Mouse (Mus musculus) forebrain, embryonic 10.5 days (tissue): ENCODE measurements around the gene Spg20. TPM values are rescaled to one million over a fixed set of nuclear protein-coding genes. Genes with fewer than 3 reads are reported as not detected.

Source experiments
- DNase-seq: peaks from one replicate; pipeline ENCODE4 v3.0.0-alpha.2; 2017; ENCODE audit warnings: low spot score; ENCODE audit errors: extremely low spot score
- H3K27ac ChIP-seq: fragments of 300-500 bp; sonication (generic); 2 replicates; pipeline ENCODE4 v1.5.1; 2016; ENCODE audit warnings: mild to moderate bottlenecking
- H3K27me3 ChIP-seq: fragments of 300-500 bp; sonication (generic); 2 replicates; pipeline ENCODE4 v1.6.1; 2016; ENCODE audit warnings: mild to moderate bottlenecking; ENCODE audit not compliant: poor library complexity, severe bottlenecking
- H3K36me3 ChIP-seq: fragments of 300-500 bp; sonication (generic); replicated peaks from 2 replicates; pipeline ENCODE4 v1.6.1; 2016; ENCODE audit warnings: mild to moderate bottlenecking, moderate library complexity
- H3K4me1 ChIP-seq: fragments of 300-500 bp; sonication (generic); 2 replicates; pipeline ENCODE4 v1.6.1; 2016
- H3K4me3 ChIP-seq: fragments of 300-500 bp; sonication (generic); 2 replicates; pipeline ENCODE4 v1.5.1; 2016; ENCODE audit warnings: mild to moderate bottlenecking, moderate library complexity
- H3K9me3 ChIP-seq: fragments of 300-500 bp; sonication (generic); 2 replicates; pipeline ENCODE4 v1.6.1; 2016; ENCODE audit warnings: mild to moderate bottlenecking, moderate library complexity
- WGBS: fragments of 180-500 bp; shearing (Covaris S2); methylation state at CpG from one replicate; pipeline ENCODE4 v1.1.7; 2016; 5-methylcytosine and 5-hydroxymethylcytosine counted together
- polyA plus RNA-seq: library from polyadenylated mRNA; unstranded; fragments of >200 nt; fragmentation: Nextera tagmentation; extraction: Ambion mirVana; gene quantifications from 2 replicates; pipeline ENCODE4 v1.2.1, GENCODE M21; 2016

The Spg20 gene
- polyA plus RNA-seq, 1 experiment from 2014 or later = 56.6 TPM

DNA sequence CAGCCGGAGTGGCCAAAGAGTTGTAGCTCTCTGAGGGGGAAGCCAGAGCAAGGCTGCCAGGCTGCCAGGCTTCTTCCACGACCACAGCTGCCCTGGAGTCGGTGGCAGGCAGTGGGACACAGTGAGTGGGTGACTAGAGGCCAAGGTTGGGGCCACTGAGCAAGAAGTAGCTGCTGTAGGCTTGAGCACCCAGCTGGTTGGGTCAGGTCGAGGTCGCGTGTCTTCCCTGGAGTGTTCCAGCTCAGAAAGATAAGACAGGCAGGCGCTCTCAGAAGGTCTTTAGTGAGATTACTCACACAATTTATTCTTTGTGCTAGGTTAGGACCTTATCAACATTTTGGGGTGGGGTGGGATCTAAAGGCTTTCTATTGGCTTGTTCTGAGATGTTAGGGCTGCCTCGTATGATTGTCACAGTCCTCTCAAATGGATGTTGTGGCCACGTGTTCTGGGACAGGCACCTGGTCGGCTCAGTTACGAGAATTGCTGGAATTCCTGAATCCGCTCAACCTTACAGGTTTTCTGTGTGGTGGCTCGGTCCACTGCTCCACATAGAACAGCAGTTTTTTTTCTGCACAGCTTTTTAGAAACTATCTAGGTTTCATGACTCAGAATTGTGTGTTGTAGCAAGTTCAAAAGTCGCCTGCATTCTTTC, 6.4 kb upstream of the Spg20 start:
- no peak for DNase-seq
- 92% methylated on average over 14 of the region's 14 CpGs for WGBS
- H3K4me3 ChIP-seq = no peak overlapping the region

DNA sequence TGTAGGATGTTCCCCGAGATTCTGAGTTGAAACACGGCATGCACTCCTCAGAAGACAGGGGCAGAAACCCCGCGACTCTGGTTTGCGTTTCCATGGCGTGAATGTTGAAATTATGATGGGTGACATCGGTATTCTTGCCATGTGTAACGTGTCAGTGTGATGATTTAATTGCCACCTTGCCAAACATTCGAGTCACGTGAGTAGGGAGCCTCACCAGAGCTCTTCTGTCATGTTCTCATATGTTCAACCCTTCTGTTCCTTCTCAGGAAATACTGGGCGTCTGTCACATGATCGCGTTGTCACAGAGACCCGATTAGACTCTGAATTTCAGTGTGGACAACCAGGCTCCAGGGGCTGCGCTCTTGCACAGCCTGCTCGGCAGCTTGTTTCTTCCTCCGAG, 5.9 kb upstream of the Spg20 start:
- H3K4me1 ChIP-seq = no peaks in the 10 kb centered on the region
- DNase-seq = no peak
- H3K27ac ChIP-seq = no peak overlapping the region
- H3K36me3 ChIP-seq = no peaks in the 10 kb centered on the region
- H3K4me3 ChIP-seq = no peak overlapping the region
- 94% methylated on average over 17 of the region's 17 CpGs for WGBS
- H3K9me3 ChIP-seq = no peaks in the 10 kb centered on the region
- no peaks in the 10 kb centered on the region for H3K27me3 ChIP-seq

More for the DNA sequence above, 6.4 kb upstream of the Spg20 start:
- Histone ChIP-seq H3K9me3 (no peaks in the 10 kb centered on the region), H3K27me3 (no peaks in the 10 kb centered on the region), H3K27ac (no peak overlapping the region), H3K36me3 (no peaks in the 10 kb centered on the region), H3K4me1 (no peaks in the 10 kb centered on the region)

DNA sequence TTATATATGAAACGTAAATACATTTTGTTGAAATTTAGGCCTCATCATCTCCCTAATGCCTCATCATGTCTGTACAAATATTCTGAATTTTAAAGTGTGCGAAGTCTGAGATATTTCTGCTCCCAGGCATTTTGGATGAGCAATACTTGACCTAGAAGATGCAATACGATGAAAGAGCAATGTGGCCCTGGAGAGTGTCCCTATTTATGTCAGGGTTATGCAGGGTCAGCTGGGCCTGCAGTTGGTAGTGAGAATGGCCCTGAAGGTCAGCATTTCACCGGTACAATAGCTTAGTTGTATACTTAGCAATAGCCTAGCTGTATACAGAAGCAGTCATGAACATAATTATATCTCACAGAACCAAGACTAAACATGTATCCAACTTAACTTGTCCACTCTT, 2.8 kb upstream of the Spg20 start:
- Histone ChIP-seq H3K27me3 (no peaks in the 10 kb centered on the region), H3K4me1 (peaks cover 18% of the 10 kb centered on the region), H3K36me3 (no peaks in the 10 kb centered on the region), H3K4me3 (no peak overlapping the region), H3K9me3 (no peaks in the 10 kb centered on the region), H3K27ac (no peak overlapping the region)
- DNase-seq = no peak
- WGBS = 87% methylated on average over 4 of the region's 4 CpGs

DNA sequence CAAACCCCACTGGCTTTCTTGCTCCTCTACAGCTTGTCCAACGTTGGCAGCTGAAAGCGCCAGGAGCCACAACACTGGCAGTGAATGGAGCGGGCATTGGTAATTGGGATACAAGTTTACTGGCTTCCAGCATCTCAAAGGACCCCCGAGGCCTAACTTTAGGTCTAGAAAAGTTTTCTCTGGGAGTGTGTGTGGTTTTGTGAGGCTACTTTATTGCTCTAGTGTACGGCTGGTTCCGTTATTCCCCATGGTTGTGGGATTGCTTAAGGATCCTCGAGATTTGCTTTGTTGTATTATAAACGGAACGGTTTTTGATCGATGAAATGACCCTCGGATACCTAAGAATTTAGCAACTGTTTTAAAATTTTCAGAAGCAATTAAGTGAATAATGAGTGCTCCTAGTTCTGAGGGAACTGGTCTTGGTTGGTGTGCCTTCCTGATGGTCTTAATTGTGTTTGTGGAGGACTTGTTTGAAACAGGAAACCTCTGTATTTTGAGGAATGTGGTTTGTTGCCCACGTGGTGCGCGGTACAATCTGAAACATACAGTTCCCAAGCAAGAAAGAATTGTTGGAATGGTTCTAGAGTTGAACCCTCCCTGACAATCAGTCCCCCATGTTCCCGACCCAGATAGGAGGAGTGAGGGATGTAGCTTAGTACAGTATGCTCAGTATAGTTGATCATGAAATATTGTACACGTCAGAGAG, 955 bp downstream of the Spg20 start:
- 57% methylated on average over 16 of the region's 16 CpGs for WGBS
- DNase-seq = no peak
- Histone ChIP-seq H3K36me3 (peaks cover 16% of the 10 kb centered on the region), H3K27me3 (no peaks in the 10 kb centered on the region), H3K27ac (peak overlapping the region; percentile 95), H3K4me1 (peaks cover 25% of the 10 kb centered on the region), H3K4me3 (peak overlapping the region; percentile 62), H3K9me3 (peaks cover 5% of the 10 kb centered on the region; the same call in 1 of the 2 replicates)

DNA sequence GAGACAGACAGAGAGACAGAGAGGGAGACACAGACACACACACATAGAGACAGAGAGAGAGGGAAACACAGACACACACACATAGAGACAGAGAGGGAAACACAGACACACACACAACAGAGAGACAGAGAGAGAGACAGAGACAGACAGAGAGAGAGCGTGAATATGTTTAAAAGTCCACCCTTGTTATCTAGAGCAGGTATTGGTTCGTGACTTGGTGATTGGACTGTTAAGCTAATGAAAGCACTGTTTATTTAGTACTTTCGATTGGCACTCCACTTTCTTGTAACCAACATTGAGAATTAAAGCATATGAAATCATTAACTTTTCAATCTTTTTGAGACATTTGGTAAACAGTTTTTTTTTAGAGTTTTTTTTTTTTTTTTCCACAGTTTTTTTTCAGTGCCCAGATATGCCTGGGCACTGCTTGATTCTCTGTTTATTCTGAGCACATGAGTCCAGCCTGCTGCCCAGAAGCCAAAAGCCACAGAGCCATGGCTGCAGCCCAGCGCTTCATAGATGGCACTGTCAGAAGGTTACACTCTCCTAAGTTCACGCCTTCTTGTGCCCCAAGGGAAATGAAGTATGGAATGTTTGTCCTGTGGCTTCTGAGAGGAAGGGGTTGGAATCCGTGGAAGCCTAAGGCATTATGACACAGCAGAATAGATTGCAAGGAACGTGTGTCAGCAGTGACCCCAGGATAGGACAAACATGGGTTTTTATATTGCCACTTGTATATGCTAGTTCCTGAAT, 2.6 kb downstream of the Spg20 start:
- peaks cover 5% of the 10 kb centered on the region; the same call in 1 of the 2 replicates for H3K9me3 ChIP-seq
- H3K36me3 ChIP-seq = peaks cover 32% of the 10 kb centered on the region
- no peak overlapping the region for H3K27ac ChIP-seq
- 73% methylated on average over 7 of the region's 7 CpGs for WGBS
- no peak overlapping the region for H3K4me3 ChIP-seq
- H3K4me1 ChIP-seq = peaks cover 25% of the 10 kb centered on the region
- DNase-seq = no peak
- no peaks in the 10 kb centered on the region for H3K27me3 ChIP-seq

DNA sequence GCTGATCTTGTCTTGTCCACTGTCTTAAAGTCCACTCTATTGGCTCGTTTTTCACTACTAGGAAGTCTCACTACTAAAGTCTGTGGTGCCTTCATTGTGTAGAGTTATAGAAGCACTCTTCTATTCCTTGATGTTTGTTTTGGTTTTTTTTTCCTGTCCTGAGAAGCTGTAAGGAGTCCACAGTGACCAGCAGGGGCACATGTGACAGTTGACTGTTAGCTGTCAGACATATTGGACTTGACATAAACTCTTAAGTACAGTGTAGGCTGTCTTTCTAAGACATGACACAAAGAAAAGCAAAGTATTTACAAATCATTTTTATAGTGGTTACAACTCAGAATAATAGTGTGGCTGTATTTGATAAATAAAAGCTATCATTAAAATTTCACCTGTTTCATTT, 3.2 kb downstream of the Spg20 start:
- Histone ChIP-seq H3K4me1 (peaks cover 25% of the 10 kb centered on the region), H3K9me3 (peaks cover 5% of the 10 kb centered on the region; the same call in 1 of the 2 replicates), H3K27ac (no peak overlapping the region), H3K36me3 (peaks cover 38% of the 10 kb centered on the region), H3K4me3 (no peak overlapping the region), H3K27me3 (no peaks in the 10 kb centered on the region)
- 73% methylated on average over 1 of the region's 1 CpGs for WGBS
- no peak for DNase-seq

DNA sequence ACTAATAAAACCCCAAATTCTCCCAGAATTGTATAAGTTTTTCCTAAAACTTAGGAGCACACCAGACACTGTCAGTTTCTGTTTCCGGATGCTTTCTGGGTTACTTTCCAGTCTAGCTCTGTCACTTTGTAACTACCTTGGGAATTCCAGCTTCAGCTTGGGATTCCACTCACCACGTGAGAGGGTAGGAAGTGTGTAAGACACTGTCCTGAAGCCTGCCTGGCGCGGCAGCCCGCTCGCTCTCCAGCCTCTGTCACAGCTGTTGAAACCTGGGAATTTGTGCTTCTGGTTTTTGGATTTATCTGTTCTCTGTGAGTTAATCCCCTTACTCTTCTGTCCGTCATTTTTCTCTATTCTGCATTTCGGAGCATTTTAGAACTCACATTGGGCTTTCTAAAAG, 4.1 kb downstream of the Spg20 start:
- WGBS = 89% methylated on average over 8 of the region's 8 CpGs
- Histone ChIP-seq H3K4me3 (no peak overlapping the region), H3K4me1 (peaks cover 25% of the 10 kb centered on the region), H3K9me3 (peaks cover 5% of the 10 kb centered on the region; the same call in 1 of the 2 replicates), H3K27me3 (no peaks in the 10 kb centered on the region), H3K36me3 (peaks cover 47% of the 10 kb centered on the region), H3K27ac (no peak overlapping the region)
- no peak for DNase-seq

DNA sequence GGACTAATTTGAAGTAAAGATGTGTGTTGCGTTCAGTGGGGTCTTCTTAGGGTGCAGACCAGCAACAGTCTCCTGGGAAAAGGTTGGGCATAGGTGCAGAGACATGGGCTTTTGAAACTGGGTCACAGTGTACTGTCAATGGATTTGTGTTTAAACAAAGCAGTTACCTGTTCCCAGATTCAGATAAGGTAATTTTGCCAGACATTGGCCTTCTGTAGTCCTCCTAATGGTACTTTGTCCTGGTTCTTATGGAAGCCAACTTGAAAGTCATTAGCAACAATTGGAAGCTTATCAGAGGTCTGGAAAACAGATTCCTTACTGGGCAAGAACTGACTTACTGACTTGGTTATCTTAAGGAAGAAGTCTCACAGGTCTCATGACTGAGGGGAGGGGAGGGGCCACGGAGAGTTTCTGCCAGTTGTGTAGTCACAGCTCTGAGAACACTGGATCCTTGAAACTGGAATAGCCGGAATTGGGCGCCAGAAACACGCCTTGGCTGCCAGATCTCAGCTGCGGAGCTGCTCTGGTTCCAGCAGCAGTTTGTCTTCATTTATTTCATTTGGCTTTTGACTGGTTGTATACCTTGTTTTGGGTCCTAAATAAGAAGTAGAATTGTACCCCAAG, 7.5 kb downstream of the Spg20 start:
- Histone ChIP-seq H3K4me1 (peaks cover 5% of the 10 kb centered on the region; the same call in 1 of the 2 replicates), H3K4me3 (no peak overlapping the region), H3K27ac (no peak overlapping the region), H3K9me3 (peaks cover 5% of the 10 kb centered on the region; the same call in 1 of the 2 replicates), H3K27me3 (no peaks in the 10 kb centered on the region), H3K36me3 (peaks cover 81% of the 10 kb centered on the region)
- no peak for DNase-seq
- 93% methylated on average over 6 of the region's 6 CpGs for WGBS

DNA sequence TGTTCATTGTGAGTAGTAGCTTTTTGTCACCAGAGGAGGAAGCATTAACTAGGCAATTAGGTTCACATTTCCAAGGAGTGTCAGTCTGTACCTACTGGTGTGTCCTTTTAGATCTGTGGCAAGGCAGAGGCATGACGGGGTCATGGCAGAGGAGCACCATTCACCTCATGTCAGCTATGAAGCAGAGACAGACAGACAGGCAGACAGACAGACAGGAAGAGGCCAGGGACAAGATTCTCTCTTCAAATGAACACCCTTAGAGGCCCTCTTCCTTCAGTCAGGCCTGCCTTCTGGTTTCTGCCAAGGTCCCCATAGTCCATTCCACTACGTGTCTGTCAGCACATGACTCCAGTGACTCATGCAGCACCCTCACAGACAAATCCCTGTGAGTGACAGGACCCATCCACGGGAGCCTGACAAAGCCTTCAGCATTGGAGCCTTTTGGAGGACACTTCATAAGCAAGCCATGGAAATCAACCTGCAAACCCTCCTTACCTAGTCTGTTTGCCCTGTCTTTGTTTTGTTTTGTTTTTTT, 10.5 kb downstream of the Spg20 start:
- Histone ChIP-seq H3K9me3 (no peaks in the 10 kb centered on the region), H3K4me1 (no peaks in the 10 kb centered on the region), H3K4me3 (no peak overlapping the region), H3K27me3 (no peaks in the 10 kb centered on the region), H3K27ac (no peak overlapping the region), H3K36me3 (peaks cover 98% of the 10 kb centered on the region)
- no peak for DNase-seq
- 86% methylated on average over 3 of the region's 3 CpGs for WGBS

DNA sequence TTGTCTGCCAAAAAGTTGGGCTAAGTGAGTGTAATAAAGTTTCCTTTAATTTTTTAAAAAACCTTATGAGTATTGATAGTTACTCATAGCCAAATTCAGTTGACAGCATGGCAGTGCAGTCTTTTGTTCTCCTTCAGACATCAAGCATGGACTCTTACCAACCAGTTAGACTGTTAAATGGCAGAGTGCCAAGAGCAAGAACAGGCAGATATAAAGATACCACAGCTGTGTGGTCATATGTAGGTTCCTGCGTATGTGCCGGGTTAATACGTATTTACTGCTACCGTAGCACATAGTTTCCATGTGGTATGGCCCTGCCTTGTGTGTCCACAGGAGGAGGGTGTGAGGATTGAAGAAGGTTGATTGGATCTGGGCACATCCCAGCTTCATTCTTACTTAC, 11.2 kb downstream of the Spg20 start:
- Histone ChIP-seq H3K4me1 (no peaks in the 10 kb centered on the region), H3K27ac (no peak overlapping the region), H3K4me3 (no peak overlapping the region), H3K9me3 (no peaks in the 10 kb centered on the region), H3K36me3 (peaks cover 98% of the 10 kb centered on the region), H3K27me3 (no peaks in the 10 kb centered on the region)
- DNase-seq = no peak
- 95% methylated on average over 4 of the region's 4 CpGs for WGBS

DNA sequence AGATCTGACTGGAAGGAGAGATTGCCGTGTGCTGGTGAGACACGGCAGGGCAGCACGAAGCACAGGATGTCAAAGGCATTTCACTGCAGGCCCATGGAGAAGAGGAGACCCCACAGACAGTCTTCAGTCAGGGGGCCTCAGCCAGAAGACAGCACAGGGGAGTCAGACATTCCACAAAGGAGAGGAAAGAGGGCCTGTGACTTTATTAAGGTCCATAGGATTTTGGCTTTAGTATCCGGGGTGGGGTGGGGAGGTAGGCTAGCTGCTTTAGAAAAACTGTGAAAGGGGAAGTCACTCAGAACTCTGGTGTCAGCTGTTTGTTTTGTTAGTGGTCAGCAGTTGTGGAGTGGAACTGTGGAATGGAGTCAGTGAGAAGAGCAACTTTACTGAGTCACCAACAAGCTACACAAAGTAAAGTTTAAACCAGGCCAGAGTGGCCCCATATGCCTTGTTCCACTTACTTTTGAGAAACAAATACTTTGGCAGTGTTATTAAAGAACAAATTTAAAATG, 17.3 kb downstream of the Spg20 start:
- Histone ChIP-seq H3K27me3 (no peaks in the 10 kb centered on the region), H3K4me3 (no peak overlapping the region), H3K4me1 (no peaks in the 10 kb centered on the region), H3K27ac (no peak overlapping the region), H3K36me3 (peaks cover 99% of the 10 kb centered on the region), H3K9me3 (no peaks in the 10 kb centered on the region)
- 95% methylated on average over 4 of the region's 4 CpGs for WGBS
- no peak for DNase-seq

DNA sequence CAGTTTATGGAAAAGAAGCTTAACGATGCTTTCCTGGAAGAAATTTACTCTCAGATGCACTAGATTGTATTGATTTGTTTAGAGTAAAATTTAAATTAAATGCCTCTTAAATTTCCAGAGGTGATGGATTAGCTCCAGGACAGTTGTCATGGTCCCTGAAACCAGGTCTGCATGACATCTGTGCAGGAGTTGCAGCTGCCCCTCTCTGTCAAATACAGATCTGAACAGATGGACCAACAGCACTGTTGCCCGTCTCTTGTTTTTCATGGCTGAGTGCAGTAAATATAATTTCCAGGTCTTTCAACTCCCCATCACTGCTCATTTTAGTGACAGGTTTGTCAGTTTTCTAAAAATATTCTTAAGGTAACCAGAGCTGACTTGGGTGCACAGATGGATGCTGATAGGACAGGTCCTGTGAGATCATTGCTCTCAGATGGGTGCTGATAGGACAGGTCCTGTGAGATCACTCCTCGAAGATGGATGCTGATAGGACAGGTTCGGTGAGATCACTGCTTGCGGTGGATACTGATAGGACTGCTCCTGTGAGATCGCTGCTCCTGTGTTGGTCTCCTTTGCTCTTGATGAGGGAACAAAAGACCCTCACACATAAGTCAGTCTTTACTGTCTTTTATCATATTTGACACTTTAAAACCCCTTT, 19.8 kb downstream of the Spg20 start:
- no peak for DNase-seq
- 98% methylated on average over 6 of the region's 6 CpGs for WGBS
- H3K9me3 ChIP-seq = no peaks in the 10 kb centered on the region
- no peak overlapping the region for H3K4me3 ChIP-seq
- no peak overlapping the region for H3K27ac ChIP-seq
- H3K36me3 ChIP-seq = peaks cover 100% of the 10 kb centered on the region
- H3K27me3 ChIP-seq = no peaks in the 10 kb centered on the region
- H3K4me1 ChIP-seq = no peaks in the 10 kb centered on the region
